Mouse (Mus musculus) inflammation-experienced regulatory T-cells, adult 6 months (primary cell): Measurements from ENCODE around the gene Synj2bp. TPM values are rescaled to one million over a fixed set of nuclear protein-coding genes. Genes with fewer than 3 reads are reported as not detected.
A peak's percentile ranks its signal among the peaks of the same experiment; 100 is the strongest.
"Not testable (repeated sequence)": the region's sequence is repeated elsewhere in the genome, so short reads cannot be mapped to it uniquely, and the experiment has no call there.

ENCODE experiments used
- ATAC-seq: one replicate; pipeline ENCODE4 v1.8.0; 2017
- polyA plus RNA-seq, 3 experiments: library from polyadenylated mRNA; unstranded; fragments of 100-300 nt; shearing (Covaris generic); gene quantifications; one replicate each; pipeline ENCODE4 v1.2.1; 2017

Gene Synj2bp
- polyA plus RNA-seq, result 10 to 100 TPM; 58.2 to 66.3 (median 66.0) TPM

GRCm38 (mm10) chr12:81532316-81533028 lies at the start of gene Synj2bp, which contains the start of gene Gm20498:
Gene Synj2bp, minus strand, starts transcription at chr12:81532911.
Gene Gm20498, minus strand, starts transcription at chr12:81532905.
- peak; percentile 89 for ATAC-seq

GRCm38 (mm10) chr12:81568374-81568773 lies 35.7 kb upstream of the Synj2bp start, which contains the start of gene Adam21:
Gene Adam21, minus strand, starts transcription at chr12:81568474.
- ATAC-seq, result no peak

- ATAC-seq, result no peak
These were observed 35.2 kb upstream of the Synj2bp start for GRCm38 (mm10) chr12:81567931-81568330.

DNA sequence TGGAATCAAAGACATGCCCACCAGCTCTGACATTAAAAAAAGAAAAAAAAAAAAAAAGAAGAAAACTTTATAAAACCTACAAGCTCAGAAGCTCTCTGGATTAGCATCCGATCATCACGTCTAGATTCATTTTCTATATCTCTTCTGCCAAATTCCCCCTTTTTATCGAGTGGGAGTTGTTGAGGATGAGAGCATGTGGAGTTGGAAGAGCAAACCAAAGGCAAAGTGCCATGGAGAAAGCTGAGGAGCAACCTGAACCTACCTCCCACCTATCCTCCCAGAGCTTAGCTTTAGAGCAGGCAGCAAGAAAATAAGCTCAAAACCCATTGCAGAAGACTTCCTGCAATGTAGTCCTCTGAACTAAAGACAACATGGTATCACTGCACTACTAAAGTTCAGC lies 31.5 kb upstream of the Synj2bp start:
- ATAC-seq, result no peak

DNA sequence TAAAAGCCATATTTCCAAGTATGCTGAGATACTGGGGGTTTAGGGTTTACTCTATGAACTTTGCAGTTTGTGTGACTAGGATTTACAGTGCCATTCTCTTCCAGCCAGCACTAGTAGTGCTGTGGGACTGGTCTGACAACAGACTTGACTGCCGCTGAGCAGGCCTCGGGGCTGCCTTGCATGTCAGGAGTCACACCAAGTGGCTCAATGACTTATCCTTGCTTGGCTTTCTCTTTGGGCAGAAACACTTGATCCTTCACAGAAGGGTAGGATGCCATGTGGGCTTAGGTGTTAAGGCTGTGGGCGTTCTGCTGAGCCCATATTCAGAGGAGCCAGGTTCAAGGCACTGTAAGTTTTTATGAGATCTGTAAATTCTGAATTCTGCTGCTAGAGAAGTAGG lies 16.6 kb upstream of the Synj2bp start:
- ATAC-seq, result no peak

GRCm38 (mm10) chr12:81547163-81547562 lies 14.5 kb upstream of the Synj2bp start:
- ATAC-seq, result no peak

DNA sequence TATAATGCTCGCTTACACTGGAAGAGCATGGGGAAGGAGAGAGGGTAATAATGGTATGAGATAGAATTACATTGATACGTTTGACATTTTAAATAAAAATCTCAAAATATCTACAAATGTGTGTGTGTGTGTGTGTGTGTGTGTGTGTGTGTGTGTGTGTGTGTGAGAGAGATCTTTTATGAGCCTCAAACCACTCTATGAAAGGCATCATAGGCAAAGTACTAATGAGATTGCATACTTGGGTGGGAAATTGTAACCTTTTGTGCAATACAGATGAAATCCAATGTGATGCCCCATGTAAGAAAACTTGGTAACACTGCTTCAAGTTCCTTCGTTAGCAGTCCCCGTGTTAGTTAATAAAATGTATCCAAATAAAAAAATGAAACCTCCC lies 313 bp upstream of the Synj2bp start:
- no peak for ATAC-seq

GRCm38 (mm10) chr12:81530587-81530986 lies 2.1 kb downstream of the Synj2bp start:
- not testable (repeated sequence) for ATAC-seq

- not testable (repeated sequence) for ATAC-seq
These were observed 35.8 kb downstream of the Synj2bp start for GRCm38 (mm10) chr12:81496906-81497305.

- ATAC-seq, result no peak
These were observed 42.2 kb downstream of the Synj2bp start for GRCm38 (mm10) chr12:81490491-81490890.

GRCm38 (mm10) chr12:81485311-81485710 lies 47.4 kb downstream of the Synj2bp start:
- no peak for ATAC-seq

DNA sequence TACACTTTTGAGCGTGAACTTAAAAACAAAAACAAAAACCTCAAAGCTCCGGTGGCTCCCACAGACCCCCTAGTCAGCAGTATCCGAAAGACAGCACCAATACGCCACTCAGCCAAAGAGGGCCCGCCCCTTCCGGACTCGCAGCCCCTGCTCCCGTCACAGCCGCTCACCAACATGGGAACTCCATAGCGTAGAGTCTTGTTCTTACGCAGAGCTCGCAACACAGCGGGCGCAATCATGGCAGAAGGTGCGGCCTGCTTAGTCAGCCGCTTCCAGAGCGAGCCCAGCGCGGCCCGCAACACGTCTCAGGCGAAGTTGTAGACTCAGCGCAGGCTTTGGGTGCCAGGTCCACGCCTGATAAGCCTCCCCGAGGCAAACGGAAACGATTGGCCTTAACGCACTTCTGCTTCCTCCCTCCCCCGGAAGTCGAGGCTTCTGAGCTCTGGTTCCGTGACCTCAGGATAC lies 48.0 kb downstream of the Synj2bp start, which contains the start of gene Cox16:
TSS of gene Cox16 (minus strand) at position 401 of the 465 bp plus-strand sequence.
- peak; percentile 97 for ATAC-seq

DNA sequence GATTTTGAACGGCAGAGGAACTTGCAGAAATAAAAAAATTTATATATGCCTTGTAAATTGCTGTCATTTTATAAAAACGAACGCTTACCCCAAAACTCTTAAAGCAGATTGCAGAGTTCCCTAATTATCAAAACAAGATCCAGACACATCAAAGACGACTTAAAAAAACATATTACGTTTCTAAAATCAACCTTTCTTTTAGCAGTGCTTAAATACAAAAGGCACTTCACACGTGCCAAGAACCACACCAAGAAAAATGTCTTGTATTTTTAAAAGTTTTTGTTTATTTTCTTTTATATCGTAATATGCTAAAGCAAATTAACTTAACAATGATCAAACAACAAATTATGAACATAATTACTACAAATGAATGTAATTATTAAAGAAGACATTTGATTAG lies 48.5 kb downstream of the Synj2bp start:
- ATAC-seq, result no peak

DNA sequence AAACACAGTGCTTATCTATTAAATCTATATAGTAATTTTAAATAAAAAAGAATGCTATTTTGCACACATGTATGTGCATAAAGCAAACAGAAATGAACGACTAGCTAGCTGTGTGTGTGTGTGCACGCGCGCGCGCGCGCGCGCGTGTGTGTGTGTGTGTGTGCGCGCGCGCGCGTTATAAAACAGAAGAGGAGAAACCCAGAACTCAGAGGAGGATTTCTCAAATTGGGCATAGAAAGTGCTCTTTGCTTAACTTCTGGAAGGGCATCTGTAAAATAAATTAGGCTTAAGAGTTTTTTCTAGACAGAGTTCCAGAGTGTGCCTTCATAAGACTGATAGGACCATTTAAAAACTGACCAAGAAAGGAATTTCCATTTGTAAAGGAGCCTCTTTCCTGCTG lies 49.1 kb downstream of the Synj2bp start:
- ATAC-seq, result no peak

- ATAC-seq, result not testable (repeated sequence)
These were observed 73.7 kb downstream of the Synj2bp start for GRCm38 (mm10) chr12:81459051-81459450.

Other genes starting within 250 kb of the Synj2bp start
- gene Slc8a3, start 199.7 kb downstream of the Synj2bp start, polyA plus RNA-seq, result not detected
- under 1 TPM; 0.28 to 0.79 (median 0.40) TPM for gene Gm4787, start 153.4 kb downstream of the Synj2bp start, polyA plus RNA-seq
- 1 to 10 TPM in 2 of 3 experiments, under 1 TPM in 1; 0.80 to 1.0 (median 1.0) TPM for gene Adam4, start 111.0 kb downstream of the Synj2bp start, polyA plus RNA-seq
- gene Cox16, start 47.8 kb downstream of the Synj2bp start, polyA plus RNA-seq, result 100 to 1,000 TPM; 149 to 174 (median 159) TPM
- 10 to 100 TPM; 11.7 to 21.8 (median 15.0) TPM for gene Gm20498, start within 50 bp of the Synj2bp start, polyA plus RNA-seq
- under 1 TPM in 1 of 3 experiments, not detected in 2; 0.13 TPM for gene Adam21, start 35.6 kb upstream of the Synj2bp start, polyA plus RNA-seq
- gene Med6, start 62.1 kb upstream of the Synj2bp start, polyA plus RNA-seq, result 10 to 100 TPM; 31.5 to 37.3 (median 33.4) TPM
- under 1 TPM in 1 of 3 experiments, not detected in 2; 0.09 TPM for gene Ttc9, start 98.3 kb upstream of the Synj2bp start, polyA plus RNA-seq
- under 1 TPM in 2 of 3 experiments, not detected in 1; 0.11 to 0.20 TPM for gene Map3k9, start 248.3 kb upstream of the Synj2bp start, polyA plus RNA-seq